Mouse (Mus musculus): ENCODE measurements around the gene Adora1. TPM values are rescaled to one million over a fixed set of nuclear protein-coding genes. Genes with fewer than 3 reads are reported as not detected.

Gene Adora1
- polyA plus RNA-seq (2014; fragmentation: Nextera tagmentation; extraction: Ambion mirVana) = 0.24 and 0.25 TPM in 2 replicates

DNA sequence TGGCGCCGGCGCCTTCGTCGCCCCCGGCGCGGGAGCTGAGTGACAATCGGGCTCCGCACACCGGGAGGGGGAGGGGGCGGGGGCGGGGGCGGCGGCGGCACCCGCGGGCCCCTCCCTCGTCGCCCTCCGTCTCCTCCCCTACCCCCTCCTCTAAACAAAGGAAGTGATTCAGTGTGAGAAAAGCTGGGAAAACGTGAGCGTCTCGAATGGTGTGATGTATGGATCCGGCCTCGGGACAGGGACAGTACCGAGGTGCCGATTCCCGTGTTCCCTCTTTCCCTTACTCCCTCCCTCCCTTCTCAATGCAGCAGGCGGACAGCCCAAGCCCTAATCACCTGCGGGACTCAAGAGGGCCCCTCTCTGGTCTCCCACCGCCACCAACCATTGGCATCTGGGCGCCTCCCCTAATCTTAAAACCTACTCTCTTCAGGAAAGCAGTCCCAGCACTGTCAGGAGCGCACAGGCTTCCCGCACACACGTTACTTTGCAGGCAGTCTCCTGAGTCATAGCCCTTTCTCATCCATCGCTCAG is at the start of gene Adora1:
TSS of gene Adora1 (minus strand) at position 41 of the 531 bp plus-strand sequence.
- H3K4me2 ChIP-seq (replicated peaks; ENCODE audit: low read depth, low read length) = peak within 1 kb of the TSS; percentile 89
- no peak for ATAC-seq (ENCODE audit: low FRiP score)
- H3K9me3 ChIP-seq (ENCODE audit: control insufficient read depth, low read length) = no peaks in the 10 kb centered on the region
- no peak within 1 kb of the TSS for H3K27ac ChIP-seq (ENCODE audit: low read depth, low read length)
- peak within 1 kb of the TSS; percentile 44 for H3K9ac ChIP-seq (ENCODE audit: low read depth, low read length)
- H3K27me3 ChIP-seq (ENCODE audit: control insufficient read depth, insufficient read depth, low read length) = peaks cover 32% of the 10 kb centered on the region
- peak; percentile 35 for DNase-seq (ENCODE audit: low spot score)
- peak within 1 kb of the TSS; percentile 38 for H3K4me3 ChIP-seq (ENCODE audit: low read depth, low read length)
- H3K4me1 ChIP-seq (replicated peaks; ENCODE audit: control insufficient read depth, insufficient read depth, low read length) = peaks cover 4% of the 10 kb centered on the region; the same call in 1 of the 2 replicates
- WGBS = 1% methylated on average over 25 of the region's 37 CpGs
- H3K36me3 ChIP-seq (ENCODE audit: control insufficient read depth, insufficient read depth, low read length) = no peaks in the 10 kb centered on the region

DNA sequence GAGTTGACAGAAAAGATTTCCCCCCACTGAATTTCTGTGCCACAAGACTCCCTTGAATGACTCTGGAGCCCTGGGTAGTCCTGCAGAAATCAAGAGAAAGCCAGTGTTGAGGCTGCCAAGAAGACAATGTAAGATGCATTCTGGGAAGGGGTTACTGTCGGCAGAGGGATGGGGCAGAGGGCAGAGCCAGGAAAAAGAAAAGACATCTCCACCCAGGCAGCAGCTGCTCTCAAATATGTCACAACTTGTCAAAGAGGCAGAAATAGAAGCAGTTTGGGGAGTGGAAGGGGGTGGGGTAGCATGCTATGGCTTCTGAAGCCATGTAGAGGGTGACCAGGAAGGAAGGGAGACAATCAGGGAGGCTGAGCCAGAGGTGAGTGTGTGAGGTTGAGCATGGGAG is 47.9 kb upstream of the Adora1 start:
- Histone ChIP-seq H3K36me3 (ENCODE audit: control insufficient read depth, insufficient read depth, low read length) (no peaks in the 10 kb centered on the region), H3K4me1 (replicated peaks; ENCODE audit: control insufficient read depth, insufficient read depth, low read length) (no peaks in the 10 kb centered on the region; the same call in 1 of the 2 replicates), H3K4me2 (replicated peaks; ENCODE audit: low read depth, low read length) (no peak overlapping the region), H3K27ac (ENCODE audit: low read depth, low read length) (no peak overlapping the region), H3K27me3 (ENCODE audit: control insufficient read depth, insufficient read depth, low read length) (no peaks in the 10 kb centered on the region), H3K4me3 (ENCODE audit: low read depth, low read length) (no peak overlapping the region), H3K9ac (ENCODE audit: low read depth, low read length) (no peak overlapping the region), H3K9me3 (ENCODE audit: control insufficient read depth, low read length) (no peaks in the 10 kb centered on the region)
- no peak for DNase-seq (ENCODE audit: low spot score)
- WGBS = 57% methylated on average over 1 of the region's 1 CpGs
- ATAC-seq (ENCODE audit: low FRiP score) = no peak

GRCm38 (mm10) chr1:134282342-134282741 is 47.1 kb upstream of the Adora1 start:
- Histone ChIP-seq H3K27ac (ENCODE audit: low read depth, low read length) (no peak overlapping the region), H3K9ac (ENCODE audit: low read depth, low read length) (no peak overlapping the region), H3K36me3 (ENCODE audit: control insufficient read depth, insufficient read depth, low read length) (no peaks in the 10 kb centered on the region), H3K4me1 (replicated peaks; ENCODE audit: control insufficient read depth, insufficient read depth, low read length) (no peaks in the 10 kb centered on the region; the same call in 1 of the 2 replicates), H3K27me3 (ENCODE audit: control insufficient read depth, insufficient read depth, low read length) (no peaks in the 10 kb centered on the region), H3K9me3 (ENCODE audit: control insufficient read depth, low read length) (no peaks in the 10 kb centered on the region), H3K4me2 (replicated peaks; ENCODE audit: low read depth, low read length) (no peak overlapping the region), H3K4me3 (ENCODE audit: low read depth, low read length) (no peak overlapping the region)
- no peak for ATAC-seq (ENCODE audit: low FRiP score)
- WGBS = 82% methylated on average over 3 of the region's 3 CpGs
- no peak for DNase-seq (ENCODE audit: low spot score)

GRCm38 (mm10) chr1:134281563-134281962 is 46.3 kb upstream of the Adora1 start:
- no peak for DNase-seq (ENCODE audit: low spot score)
- no peak overlapping the region for H3K9ac ChIP-seq (ENCODE audit: low read depth, low read length)
- no peak for ATAC-seq (ENCODE audit: low FRiP score)
- no peaks in the 10 kb centered on the region; the same call in 1 of the 2 replicates for H3K4me1 ChIP-seq (replicated peaks; ENCODE audit: control insufficient read depth, insufficient read depth, low read length)
- 73% methylated on average over 4 of the region's 4 CpGs for WGBS
- H3K4me2 ChIP-seq (replicated peaks; ENCODE audit: low read depth, low read length) = no peak overlapping the region
- no peaks in the 10 kb centered on the region for H3K27me3 ChIP-seq (ENCODE audit: control insufficient read depth, insufficient read depth, low read length)
- no peaks in the 10 kb centered on the region for H3K36me3 ChIP-seq (ENCODE audit: control insufficient read depth, insufficient read depth, low read length)
- no peaks in the 10 kb centered on the region for H3K9me3 ChIP-seq (ENCODE audit: control insufficient read depth, low read length)
- H3K27ac ChIP-seq (ENCODE audit: low read depth, low read length) = no peak overlapping the region
- H3K4me3 ChIP-seq (ENCODE audit: low read depth, low read length) = no peak overlapping the region

GRCm38 (mm10) chr1:134280174-134280573 is 44.9 kb upstream of the Adora1 start:
- Histone ChIP-seq H3K4me1 (replicated peaks; ENCODE audit: control insufficient read depth, insufficient read depth, low read length) (no peaks in the 10 kb centered on the region), H3K9ac (ENCODE audit: low read depth, low read length) (no peak overlapping the region), H3K4me2 (replicated peaks; ENCODE audit: low read depth, low read length) (no peak overlapping the region), H3K27me3 (ENCODE audit: control insufficient read depth, insufficient read depth, low read length) (no peaks in the 10 kb centered on the region), H3K9me3 (ENCODE audit: control insufficient read depth, low read length) (no peaks in the 10 kb centered on the region), H3K36me3 (ENCODE audit: control insufficient read depth, insufficient read depth, low read length) (no peaks in the 10 kb centered on the region), H3K27ac (ENCODE audit: low read depth, low read length) (no peak overlapping the region), H3K4me3 (ENCODE audit: low read depth, low read length) (no peak overlapping the region)
- no peak for ATAC-seq (ENCODE audit: low FRiP score)
- no peak for DNase-seq (ENCODE audit: low spot score)
- WGBS = 85% methylated on average over 5 of the region's 5 CpGs

DNA sequence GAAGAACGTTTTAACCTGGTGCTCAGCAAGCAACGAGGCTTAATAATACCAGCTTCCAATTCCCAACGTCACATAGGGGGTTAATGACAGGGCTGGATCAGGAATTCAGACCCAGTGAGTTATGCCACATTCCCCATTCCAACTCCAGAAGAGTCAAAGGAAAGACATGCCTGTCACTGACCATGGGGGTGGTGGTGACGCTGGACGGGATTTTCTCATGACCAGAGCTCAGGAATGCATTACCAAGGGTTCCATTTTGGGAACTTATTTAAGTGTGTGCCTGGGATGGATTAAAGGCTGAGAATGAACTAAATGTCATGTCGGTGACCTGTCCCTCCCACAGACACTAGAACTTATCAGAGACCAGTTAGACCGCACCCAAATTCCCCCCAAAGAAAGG is 41.6 kb upstream of the Adora1 start:
- DNase-seq (ENCODE audit: low spot score) (no peak), ATAC-seq (ENCODE audit: low FRiP score) (no peak)
- H3K9ac ChIP-seq (ENCODE audit: low read depth, low read length) = no peak overlapping the region
- H3K27me3 ChIP-seq (ENCODE audit: control insufficient read depth, insufficient read depth, low read length) = no peaks in the 10 kb centered on the region
- no peak overlapping the region for H3K4me3 ChIP-seq (ENCODE audit: low read depth, low read length)
- H3K36me3 ChIP-seq (ENCODE audit: control insufficient read depth, insufficient read depth, low read length) = no peaks in the 10 kb centered on the region
- no peaks in the 10 kb centered on the region for H3K9me3 ChIP-seq (ENCODE audit: control insufficient read depth, low read length)
- no peak overlapping the region for H3K4me2 ChIP-seq (replicated peaks; ENCODE audit: low read depth, low read length)
- 82% methylated on average over 7 of the region's 7 CpGs for WGBS
- no peaks in the 10 kb centered on the region for H3K4me1 ChIP-seq (replicated peaks; ENCODE audit: control insufficient read depth, insufficient read depth, low read length)
- H3K27ac ChIP-seq (ENCODE audit: low read depth, low read length) = no peak overlapping the region

GRCm38 (mm10) chr1:134275616-134276464 is 40.6 kb upstream of the Adora1 start:
- Histone ChIP-seq H3K27ac (ENCODE audit: low read depth, low read length) (no peak overlapping the region), H3K4me3 (ENCODE audit: low read depth, low read length) (no peak overlapping the region), H3K4me1 (replicated peaks; ENCODE audit: control insufficient read depth, insufficient read depth, low read length) (no peaks in the 10 kb centered on the region), H3K27me3 (ENCODE audit: control insufficient read depth, insufficient read depth, low read length) (no peaks in the 10 kb centered on the region), H3K9me3 (ENCODE audit: control insufficient read depth, low read length) (no peaks in the 10 kb centered on the region), H3K36me3 (ENCODE audit: control insufficient read depth, insufficient read depth, low read length) (no peaks in the 10 kb centered on the region), H3K4me2 (replicated peaks; ENCODE audit: low read depth, low read length) (no peak overlapping the region), H3K9ac (ENCODE audit: low read depth, low read length) (no peak overlapping the region)
- ATAC-seq (ENCODE audit: low FRiP score) (no peak), DNase-seq (ENCODE audit: low spot score) (no peak)
- WGBS = 74% methylated on average over 13 of the region's 13 CpGs

DNA sequence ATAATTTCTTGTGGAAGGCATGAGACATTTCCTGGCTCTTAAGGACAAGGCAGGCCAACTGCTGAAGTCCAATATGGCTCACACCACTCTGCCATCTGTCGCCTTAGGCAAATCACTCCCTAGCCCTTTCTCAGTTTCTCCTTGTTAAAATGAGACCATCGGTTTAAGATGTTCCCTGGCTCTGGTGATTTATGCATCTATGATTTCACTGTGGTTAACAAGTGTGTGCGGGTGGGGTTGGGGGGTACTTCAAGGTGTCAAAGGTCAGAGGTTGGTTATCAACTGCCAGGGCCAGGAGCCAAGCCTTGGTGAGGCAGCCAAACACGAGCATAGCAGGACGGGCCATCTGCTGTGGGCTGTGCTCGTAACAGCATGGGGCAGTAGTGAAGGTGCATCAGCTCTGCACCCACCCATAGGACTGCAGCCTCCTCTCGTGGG is 39.3 kb upstream of the Adora1 start:
- 85% methylated on average over 7 of the region's 7 CpGs for WGBS
- no peaks in the 10 kb centered on the region for H3K4me1 ChIP-seq (replicated peaks; ENCODE audit: control insufficient read depth, insufficient read depth, low read length)
- H3K4me2 ChIP-seq (replicated peaks; ENCODE audit: low read depth, low read length) = no peak overlapping the region
- H3K4me3 ChIP-seq (ENCODE audit: low read depth, low read length) = no peak overlapping the region
- H3K36me3 ChIP-seq (ENCODE audit: control insufficient read depth, insufficient read depth, low read length) = no peaks in the 10 kb centered on the region
- no peak overlapping the region for H3K9ac ChIP-seq (ENCODE audit: low read depth, low read length)
- H3K9me3 ChIP-seq (ENCODE audit: control insufficient read depth, low read length) = no peaks in the 10 kb centered on the region
- H3K27me3 ChIP-seq (ENCODE audit: control insufficient read depth, insufficient read depth, low read length) = no peaks in the 10 kb centered on the region
- ATAC-seq (ENCODE audit: low FRiP score) (no peak), DNase-seq (ENCODE audit: low spot score) (no peak)
- no peak overlapping the region for H3K27ac ChIP-seq (ENCODE audit: low read depth, low read length)
